Mouse (Mus musculus): Measurements from ENCODE around the gene Tex2.
"Not testable (repeated sequence)": the region's sequence is repeated elsewhere in the genome, so short reads cannot be mapped to it uniquely, and the experiment has no call there.

The Tex2 gene

DNA sequence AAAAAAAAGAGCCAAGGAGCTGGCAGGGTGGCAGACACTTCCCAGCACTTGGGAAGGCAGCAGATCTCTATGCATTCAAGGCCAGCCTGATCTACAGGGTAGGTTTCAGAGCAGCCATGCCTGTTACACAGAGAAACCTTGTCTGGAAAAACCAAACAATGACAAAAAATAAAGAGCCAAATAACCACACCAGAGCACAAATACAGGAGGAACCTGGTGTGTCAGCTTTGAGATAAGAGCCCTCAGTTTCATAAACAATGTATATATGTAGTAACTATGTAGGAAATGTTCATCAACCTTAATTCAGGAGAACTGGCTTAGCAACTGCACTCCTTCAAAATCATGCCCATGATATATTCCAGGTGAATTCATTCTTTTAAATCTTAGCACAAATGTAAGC is 109.1 kb downstream of the Tex2 start:
- DNase-seq (ENCODE audit: low read depth), result no peak

DNA sequence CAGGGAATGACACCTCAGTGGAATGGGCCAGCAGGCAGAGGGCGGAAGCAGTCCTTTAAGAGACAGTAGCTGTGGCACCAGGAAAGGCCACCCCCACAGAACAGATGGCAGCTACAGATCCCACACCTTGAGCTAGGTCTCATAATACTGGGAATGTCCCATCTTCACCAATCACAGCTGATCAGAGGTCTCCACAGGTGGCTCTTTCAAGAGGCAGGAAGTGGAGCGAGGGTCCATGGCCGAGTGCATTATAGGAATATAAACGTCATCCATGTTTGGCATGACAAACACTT is 109.9 kb downstream of the Tex2 start:
- no peak for DNase-seq (ENCODE audit: low read depth)

- no peak for DNase-seq (ENCODE audit: low read depth)
Observed at GRCm38 (mm10) chr11:106502631-106503424, 110.4 kb downstream of the Tex2 start.

- no peak for DNase-seq (ENCODE audit: low read depth)
Observed at GRCm38 (mm10) chr11:106502159-106502505, 111.1 kb downstream of the Tex2 start.

DNA sequence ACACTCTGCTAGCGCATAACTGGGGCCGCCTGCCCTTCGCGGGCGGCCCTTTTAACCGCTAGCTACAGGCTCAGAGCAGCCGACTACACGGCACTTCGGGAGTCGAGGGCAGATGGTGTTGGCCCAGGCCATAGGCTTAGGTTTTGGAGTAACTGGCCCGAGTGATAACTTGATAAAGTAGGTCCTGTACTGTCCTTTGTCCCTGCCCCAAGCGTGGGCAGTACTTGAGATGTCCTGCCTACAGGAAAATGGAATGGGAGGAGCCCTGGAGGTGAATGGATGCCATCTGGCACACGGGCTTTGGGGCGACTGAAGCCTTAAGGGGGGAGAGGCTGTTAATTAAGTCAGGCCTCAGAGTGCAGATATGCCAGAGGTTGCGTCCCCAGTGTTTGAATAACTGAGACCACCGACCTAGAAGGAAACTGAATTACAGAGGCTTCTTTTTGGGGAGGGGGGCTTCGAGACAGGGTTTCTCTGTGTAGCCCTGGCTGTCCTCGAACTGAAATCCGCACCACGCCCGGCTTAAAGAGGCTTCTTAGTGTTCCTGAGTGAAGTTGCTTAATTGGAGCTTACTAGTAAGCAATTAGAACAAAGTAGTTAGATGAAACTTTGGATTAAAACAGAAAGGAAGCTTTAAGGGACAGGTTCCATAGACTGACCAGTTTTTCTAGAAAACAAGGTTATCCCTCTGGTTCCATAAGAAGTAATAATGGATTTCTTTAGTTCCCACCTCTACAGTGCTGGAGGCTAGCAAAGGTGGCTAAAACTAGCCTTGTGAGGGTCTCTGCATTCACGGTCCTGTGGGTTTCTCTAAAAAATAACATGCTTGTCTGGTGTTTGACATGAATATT is 111.7 kb downstream of the Tex2 start:
- no peak for DNase-seq (ENCODE audit: low read depth)

- peak; percentile 97 for DNase-seq (ENCODE audit: low read depth)
Observed at GRCm38 (mm10) chr11:106500393-106501307, 112.6 kb downstream of the Tex2 start.

DNA sequence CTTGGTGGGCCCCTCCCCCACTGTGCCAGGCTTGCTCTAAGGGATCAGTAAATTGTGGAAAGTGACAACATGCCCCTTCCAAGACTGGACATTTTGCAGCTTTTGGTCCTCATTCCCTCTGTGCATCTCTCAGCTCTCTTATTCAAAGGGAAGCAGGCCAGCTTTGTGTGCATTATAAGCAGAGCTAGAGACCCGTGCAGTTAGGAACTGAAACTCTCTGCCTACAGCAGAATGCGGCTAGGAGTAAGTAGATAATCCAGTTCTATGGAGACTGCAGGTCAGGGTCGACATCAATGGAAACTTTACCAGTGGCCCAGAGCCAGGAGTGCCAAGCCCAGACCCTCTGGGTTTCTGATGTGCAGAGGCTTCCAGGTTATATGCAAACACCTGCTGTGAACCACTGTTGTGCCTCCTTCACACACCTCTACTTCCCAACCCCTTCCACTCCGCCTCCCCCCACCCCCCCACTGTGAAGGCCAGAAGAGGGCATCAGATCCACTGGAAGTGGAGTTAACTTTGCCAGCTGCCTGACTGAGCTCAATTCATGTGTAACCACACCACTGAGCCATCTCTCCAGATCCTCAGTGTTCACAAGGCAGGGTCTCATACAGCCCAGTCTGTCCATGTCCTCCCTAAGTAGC is 114.4 kb downstream of the Tex2 start:
- DNase-seq (ENCODE audit: low read depth), result no peak

GRCm38 (mm10) chr11:106497926-106498325 is 115.3 kb downstream of the Tex2 start:
- DNase-seq (ENCODE audit: low read depth), result no peak

GRCm38 (mm10) chr11:106497009-106497408 is 116.2 kb downstream of the Tex2 start:
- DNase-seq (ENCODE audit: low read depth), result not testable (repeated sequence)

DNA sequence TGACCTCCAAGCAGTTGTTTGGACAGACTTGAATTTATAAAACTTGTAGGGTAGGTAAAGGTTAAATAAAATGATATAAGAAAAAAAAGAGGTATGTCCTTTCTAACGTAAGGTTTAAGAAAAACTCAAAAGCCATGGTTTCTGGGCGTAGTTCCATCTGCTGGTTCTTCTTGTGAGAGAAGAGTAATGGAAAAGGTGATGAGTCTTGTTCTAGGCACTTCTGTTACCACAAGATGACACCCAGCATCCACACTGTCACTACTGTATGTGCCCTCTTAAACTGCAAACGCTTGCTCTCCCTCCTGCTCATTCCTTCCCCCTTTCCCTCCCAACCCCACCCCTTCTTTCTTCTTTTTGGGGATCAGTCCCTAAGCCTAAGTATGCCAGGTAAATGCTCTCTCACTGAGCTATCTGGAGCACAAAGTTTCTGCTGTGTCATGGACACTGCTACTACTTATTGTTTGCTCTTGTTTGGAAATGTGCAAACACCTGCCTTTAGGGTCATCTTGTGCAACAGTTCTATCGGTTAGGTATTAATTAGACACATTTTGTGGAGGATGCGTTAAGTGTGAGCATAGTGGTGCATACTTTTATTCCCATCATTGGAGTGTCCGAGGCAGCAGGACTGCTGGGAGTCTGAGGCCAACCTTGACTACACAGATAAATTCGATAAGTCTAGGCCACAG is 120.1 kb downstream of the Tex2 start:
- no peak for DNase-seq (ENCODE audit: low read depth)

GRCm38 (mm10) chr11:106491393-106491792 is 121.8 kb downstream of the Tex2 start:
- peak; percentile 91 for DNase-seq (ENCODE audit: low read depth)

- not testable (repeated sequence) for DNase-seq (ENCODE audit: low read depth)
Observed at GRCm38 (mm10) chr11:106490600-106490999, 122.6 kb downstream of the Tex2 start.

DNA sequence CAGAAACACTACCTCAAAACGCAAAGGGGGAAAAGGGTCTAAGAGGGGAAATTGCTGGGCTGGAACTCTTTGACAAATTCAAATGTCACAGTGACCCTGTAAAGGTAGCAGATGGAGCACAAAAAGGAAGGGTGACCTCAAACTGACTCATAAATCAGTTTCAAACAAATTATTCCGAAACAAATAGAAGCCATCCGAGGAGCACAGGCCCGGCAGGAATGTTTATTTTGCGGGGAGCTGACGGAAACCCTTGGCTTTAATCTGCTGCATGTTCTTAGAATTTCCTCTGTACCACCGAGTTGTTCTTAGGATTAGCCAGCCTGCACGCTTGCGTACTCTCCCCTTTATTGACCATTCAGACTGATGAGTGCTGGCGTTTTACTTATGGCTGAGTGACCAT is 123.2 kb downstream of the Tex2 start:
- no peak for DNase-seq (ENCODE audit: low read depth)

- DNase-seq (ENCODE audit: low read depth), result no peak
Observed at GRCm38 (mm10) chr11:106489036-106489693, 124.1 kb downstream of the Tex2 start.

GRCm38 (mm10) chr11:106488126-106488561 is 125.1 kb downstream of the Tex2 start:
- DNase-seq (ENCODE audit: low read depth), result no peak

GRCm38 (mm10) chr11:106487733-106488115 is 125.5 kb downstream of the Tex2 start, which contains the start of gene Ern1:
Gene Ern1, minus strand, starts transcription at chr11:106487852.
- peak; percentile 96 for DNase-seq (ENCODE audit: low read depth)

DNA sequence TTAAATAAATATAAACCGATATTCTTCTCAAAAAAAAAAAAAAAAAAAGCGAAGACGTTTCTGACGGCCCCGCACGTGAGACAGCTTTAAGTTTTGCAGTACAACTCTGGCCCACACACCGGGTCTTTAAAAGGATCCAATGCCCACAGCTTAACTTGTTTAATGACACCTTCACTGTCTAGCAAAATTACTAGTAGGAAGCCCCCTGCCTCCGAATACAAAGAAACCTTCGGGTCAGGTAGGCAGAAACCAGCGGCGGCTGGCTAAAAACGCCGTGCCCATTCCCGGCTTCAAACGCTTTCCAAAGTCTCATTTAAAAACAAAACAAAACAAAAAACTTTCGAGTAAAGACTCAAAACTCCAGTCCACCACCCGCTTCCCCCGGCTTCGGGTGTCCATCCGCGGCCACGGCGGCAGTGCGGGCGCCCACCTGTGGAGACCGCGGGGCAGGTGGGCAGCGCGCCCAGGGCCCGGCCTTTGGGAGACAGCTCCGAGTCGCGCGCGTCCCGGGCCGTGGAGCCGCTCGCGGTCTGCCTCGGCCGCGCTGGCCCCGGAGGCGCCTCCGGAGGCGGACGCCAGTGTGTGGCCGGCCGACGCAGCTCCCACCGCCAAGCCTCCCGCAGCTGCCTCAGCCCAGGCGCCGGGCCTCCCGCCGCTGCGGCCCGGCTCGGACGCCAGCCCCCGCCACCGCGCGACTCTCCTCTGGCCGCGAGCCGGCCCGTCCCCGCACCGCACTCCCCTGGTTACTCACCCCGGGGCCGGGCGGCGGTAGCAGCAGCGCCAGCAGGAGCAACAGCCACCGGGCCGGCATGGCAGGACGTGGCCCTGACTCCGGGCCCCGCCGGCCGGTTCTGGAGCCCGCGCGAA is 126.1 kb downstream of the Tex2 start:
- DNase-seq (ENCODE audit: low read depth), result peak; percentile 58

DNA sequence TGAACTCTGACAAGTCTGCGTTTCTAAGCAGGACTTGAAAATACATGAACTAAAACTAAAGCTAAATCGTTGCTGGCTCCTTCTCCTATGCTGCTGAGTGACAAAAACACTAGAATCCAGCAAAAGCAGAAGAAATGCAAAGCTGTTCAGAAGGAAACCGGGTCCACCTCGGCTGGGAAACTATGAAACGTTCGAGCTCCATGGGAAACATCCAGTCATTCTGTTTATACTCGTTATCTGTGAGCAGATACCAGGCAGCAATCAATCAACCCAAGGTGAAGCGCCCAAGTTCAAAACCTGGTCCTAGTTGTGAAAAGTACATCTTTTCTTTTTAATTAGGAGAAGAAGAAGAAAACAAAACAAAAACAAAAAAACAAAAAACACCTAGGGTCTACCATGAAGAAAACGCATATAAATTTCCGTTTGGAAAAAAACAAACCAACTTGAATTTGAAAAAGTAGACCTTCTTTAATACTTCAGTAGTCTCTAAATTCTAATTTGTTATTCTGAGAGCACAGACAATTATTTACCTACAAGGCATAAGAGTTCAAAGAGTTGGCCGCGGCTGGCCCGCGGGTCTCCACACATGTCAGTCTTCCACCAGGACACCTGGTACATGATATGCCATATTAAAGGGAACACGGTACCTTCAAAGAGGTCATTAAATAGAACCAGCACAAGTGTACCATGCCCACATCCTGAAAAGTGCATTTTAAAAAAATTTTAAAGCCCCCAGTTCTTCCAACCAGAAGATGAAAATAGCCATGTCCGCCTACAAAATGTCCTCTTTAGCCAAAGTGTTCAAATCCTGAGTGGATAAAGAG is 127.0 kb downstream of the Tex2 start:
- peak; percentile 51 for DNase-seq (ENCODE audit: low read depth)

DNA sequence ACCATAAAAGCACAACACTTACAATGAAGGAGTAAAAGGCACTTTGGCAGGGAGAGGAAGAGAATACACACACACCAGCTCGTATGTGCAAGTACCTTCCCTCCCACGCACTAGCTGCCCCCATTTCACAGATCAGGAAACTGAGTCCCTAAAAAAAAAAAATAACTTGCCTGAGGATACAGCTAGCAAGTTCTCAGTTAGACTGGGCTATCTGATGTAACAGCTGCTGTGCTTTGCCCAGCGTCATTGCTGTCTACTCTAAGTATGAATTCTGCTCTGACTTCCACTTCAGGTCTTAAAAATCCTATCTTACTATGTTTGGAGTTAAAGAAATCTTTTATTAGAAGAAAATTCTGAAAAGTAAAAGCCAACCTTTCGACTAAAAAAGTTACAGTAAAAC is 127.6 kb downstream of the Tex2 start:
- peak; percentile 33 for DNase-seq (ENCODE audit: low read depth)
